Mouse (Mus musculus) E14TG2a.4 (cell line): ENCODE data around the gene Spag8.

Source experiments
- CTCF ChIP-seq: conservative IDR thresholded peaks from 2 replicates; pipeline ENCODE4 v1.5.1; 2014; ENCODE audit warnings: low read length
- NANOG ChIP-seq: IDR thresholded peaks from 2 replicates; pipeline ENCODE4 v1.6.1; 2014; ENCODE audit warnings: borderline replicate concordance, low read length, mixed read lengths
- POU5F1 ChIP-seq: IDR thresholded peaks from 2 replicates; pipeline ENCODE4 v1.6.1; 2014; ENCODE audit warnings: low read length, borderline replicate concordance

DNA sequence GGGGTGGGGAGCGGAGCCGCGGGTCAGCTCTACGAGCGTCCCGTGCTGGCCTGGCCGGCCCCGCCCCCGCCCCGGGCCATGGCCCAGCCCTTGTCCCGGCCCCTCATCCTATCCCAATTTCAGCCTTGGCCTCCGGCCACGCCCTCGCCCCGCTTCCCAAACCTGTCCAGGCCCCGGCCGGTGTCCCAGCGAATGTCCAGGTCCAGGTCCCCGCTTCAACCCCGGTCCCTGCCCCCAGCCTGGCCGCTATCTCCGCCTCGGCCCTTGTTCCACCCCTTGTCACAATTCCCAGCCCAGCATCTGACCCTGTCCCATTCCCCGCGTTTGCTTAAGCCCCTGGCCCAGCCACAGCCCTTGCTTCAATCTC is 16.0 kb upstream of the Spag8 start:
- TF ChIP-seq CTCF (no peak), NANOG (no peak), POU5F1 (no peak)
